Mouse (Mus musculus): ENCODE data around the gene Mex3a.

Gene Mex3a

DNA sequence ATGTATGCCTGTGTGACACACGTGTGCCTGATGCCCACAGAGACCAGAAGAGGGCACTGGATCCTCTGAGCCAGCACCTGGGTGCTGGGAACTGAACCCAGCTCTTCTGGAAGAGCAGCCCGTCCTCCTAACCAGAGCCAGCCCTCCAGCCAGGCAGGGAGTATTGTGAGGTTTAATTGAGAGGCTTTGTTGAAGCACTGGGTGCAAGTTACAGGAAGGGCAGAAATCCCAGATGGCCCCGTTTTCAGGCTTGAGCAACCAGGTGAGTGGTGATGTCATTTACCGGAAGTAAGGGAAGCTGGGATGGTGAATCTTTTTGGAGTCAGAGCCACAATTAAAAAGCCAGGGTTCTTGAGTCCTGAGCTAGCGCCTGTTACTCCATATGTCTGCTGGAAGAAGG, 7.2 kb upstream of the Mex3a start:
- in situ Hi-C loops (cut with MboI; ENCODE audit: unreplicated experiment in 2 of 2), result no loop called here

- in situ Hi-C loops (cut with MboI; ENCODE audit: unreplicated experiment in 2 of 2), result no loop called here
Observed at GRCm38 (mm10) chr3:88526157-88527131, 5.8 kb upstream of the Mex3a start.

- in situ Hi-C loops (cut with MboI; ENCODE audit: unreplicated experiment in 2 of 2), result no loop called here
Observed at GRCm38 (mm10) chr3:88527565-88527964, 4.6 kb upstream of the Mex3a start.

- in situ Hi-C loops (cut with MboI; ENCODE audit: unreplicated experiment in 2 of 2), result no loop called here
Observed at GRCm38 (mm10) chr3:88528646-88529045, 3.5 kb upstream of the Mex3a start.

DNA sequence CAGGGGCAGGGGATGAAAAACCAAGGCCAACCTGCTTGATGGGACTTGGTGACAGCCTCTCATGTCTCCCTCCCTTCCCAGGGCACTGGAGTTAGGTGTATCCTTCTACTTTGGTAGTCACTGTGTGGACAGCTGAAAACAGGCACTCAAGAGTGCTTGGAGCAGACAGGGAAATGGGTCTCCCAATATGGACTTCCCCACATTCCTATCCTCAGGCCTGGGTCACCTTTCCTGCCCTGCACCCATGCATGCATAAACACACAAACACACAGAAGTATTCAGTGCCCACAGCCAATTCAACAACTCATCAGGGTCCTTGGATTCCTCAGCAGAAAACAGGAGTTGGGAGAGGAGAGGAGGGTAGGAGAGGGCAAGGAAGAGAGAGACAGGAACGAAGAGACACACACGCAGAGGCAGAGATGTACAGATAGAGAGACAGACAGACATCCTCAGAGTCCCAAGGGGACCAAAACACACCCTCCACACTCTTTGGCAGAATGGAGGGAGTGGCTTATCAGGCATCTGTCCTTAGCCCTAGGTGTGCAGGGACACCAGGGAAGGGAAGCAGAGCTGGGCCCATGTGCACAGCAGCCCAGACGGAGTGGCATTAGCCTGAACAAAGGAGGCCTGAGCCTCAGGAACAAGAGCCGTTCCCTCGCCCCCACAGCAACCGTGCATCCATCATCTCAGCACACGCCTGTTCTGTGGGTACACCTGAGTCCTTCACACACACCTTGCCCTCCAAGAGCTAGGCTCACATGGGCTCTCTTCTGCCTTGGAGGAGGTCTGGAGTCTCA, 2.8 kb upstream of the Mex3a start:
- in situ Hi-C loops (cut with MboI; ENCODE audit: unreplicated experiment in 2 of 2), result no loop called here

DNA sequence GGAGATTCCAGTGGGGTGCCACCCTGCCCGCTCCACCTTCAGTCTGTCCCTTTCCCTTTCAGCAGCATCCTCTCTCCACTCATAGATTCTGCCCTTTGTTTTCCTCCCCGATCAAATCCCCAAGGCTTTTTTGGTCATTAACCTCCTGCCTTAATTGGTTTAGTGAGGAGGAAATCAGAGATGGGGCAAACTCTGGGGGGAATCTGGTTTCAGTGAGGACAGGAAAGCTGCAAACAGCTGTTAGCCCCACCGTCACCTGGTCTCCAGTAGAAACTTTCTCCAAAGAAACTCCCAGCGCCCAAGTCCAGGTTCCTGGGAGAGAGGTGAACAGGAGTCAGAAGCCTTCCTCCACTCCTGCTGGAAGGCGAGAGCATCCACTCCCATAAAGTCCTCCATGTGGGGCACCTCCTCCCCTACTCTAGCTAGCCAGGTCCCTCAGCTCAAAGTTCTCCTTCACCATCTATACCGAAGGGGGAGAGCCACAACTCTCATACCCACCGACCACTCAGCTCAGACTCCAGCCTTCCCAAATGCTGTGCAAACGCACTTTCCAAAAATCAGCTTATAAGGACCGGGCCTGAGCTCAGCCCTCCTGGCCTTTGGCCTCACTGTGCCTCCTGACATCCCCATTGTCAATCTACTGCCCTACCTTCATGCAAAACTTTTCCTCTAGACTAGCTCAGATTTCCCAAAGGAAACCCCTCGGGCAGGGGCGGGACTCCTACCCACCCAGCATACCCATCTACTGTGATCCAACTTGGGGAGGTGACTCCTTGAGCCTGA, 1.9 kb upstream of the Mex3a start:
- in situ Hi-C loops (cut with MboI; ENCODE audit: unreplicated experiment in 2 of 2), result no loop called here

- in situ Hi-C loops (cut with MboI; ENCODE audit: unreplicated experiment in 2 of 2), result no loop called here
Observed at GRCm38 (mm10) chr3:88531348-88532298, 572 bp upstream of the Mex3a start.

GRCm38 (mm10) chr3:88532689-88533511, 705 bp downstream of the Mex3a start:
- in situ Hi-C loops (cut with MboI; ENCODE audit: unreplicated experiment in 2 of 2), result no loop called here

GRCm38 (mm10) chr3:88533706-88534105, 1.5 kb downstream of the Mex3a start:
- in situ Hi-C loops (cut with MboI; ENCODE audit: unreplicated experiment in 2 of 2), result no loop called here

- in situ Hi-C loops (cut with MboI; ENCODE audit: unreplicated experiment in 2 of 2), result no loop called here
Observed at GRCm38 (mm10) chr3:88535005-88535404, 2.8 kb downstream of the Mex3a start.

DNA sequence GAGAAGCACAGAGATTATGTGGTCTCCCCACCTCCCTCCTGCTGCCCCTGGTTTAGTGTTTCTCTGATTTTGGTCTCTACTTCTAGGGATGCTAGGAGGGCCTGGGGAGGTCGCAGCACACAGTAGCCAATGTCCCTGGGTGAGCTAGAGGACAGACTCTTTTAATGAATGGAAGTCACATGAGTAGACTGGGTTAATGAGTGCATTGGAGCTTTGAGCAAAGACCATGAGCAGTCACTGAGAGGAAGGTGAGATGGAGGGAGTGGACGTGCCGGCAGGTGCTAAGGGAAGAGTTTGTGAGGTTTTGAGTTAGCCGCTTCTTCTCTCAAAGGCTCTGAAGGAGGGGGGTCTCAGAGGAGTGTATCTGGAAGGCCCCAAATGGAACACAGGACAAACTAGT, 3.3 kb downstream of the Mex3a start:
- in situ Hi-C loops (cut with MboI; ENCODE audit: unreplicated experiment in 2 of 2), result no loop called here

DNA sequence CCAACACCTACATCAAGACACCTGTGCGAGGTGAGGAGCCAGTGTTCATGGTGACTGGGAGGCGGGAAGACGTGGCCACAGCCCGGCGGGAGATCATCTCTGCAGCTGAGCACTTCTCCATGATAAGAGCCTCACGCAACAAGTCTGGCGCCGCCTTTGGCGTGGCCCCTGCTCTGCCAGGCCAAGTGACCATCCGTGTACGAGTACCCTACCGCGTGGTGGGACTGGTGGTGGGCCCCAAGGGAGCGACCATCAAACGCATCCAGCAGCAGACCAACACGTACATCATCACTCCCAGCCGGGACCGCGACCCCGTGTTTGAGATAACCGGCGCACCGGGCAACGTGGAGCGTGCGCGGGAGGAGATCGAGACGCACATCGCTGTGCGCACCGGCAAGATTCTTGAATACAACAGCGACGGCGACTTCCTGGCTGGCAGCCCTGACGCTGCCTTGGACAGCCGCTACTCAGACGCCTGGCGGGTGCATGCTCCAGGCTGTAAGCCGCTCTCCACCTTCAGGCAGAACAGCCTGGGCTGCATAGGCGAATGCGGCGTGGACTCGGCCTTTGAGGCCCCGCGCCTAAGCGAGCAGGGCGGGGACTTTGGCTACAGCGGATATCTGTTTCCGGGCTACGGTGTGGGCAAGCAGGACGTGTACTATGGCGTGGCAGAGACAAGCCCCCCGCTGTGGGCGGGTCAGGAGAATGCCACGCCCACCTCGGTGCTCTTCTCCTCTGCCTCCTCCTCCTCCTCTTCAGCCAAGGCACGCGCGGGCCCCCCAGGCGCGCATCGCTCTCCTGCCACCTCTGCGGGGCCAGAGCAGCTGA, 4.1 kb downstream of the Mex3a start:
- in situ Hi-C loops (cut with MboI; ENCODE audit: unreplicated experiment in 2 of 2), result no loop called here

DNA sequence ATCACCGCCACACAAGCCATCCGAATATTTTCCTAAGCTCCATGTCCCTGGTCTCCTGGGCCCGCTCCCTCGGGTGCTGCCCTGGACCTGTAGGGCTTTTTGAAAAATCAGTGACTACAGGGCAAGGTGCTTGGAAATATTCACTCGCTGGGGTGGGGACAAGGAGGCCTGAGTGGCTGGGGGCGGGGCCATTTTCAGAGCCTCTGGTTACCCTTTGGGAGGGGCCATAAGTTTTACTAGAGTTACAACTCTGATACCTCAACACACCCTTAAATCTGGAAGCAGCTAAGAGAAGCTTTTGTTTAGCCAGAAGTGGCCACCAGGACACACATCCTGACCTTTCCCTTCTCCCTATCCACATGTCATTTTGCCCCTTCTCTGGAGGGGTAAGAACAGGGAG, 5.0 kb downstream of the Mex3a start:
- in situ Hi-C loops (cut with MboI; ENCODE audit: unreplicated experiment in 2 of 2), result no loop called here

DNA sequence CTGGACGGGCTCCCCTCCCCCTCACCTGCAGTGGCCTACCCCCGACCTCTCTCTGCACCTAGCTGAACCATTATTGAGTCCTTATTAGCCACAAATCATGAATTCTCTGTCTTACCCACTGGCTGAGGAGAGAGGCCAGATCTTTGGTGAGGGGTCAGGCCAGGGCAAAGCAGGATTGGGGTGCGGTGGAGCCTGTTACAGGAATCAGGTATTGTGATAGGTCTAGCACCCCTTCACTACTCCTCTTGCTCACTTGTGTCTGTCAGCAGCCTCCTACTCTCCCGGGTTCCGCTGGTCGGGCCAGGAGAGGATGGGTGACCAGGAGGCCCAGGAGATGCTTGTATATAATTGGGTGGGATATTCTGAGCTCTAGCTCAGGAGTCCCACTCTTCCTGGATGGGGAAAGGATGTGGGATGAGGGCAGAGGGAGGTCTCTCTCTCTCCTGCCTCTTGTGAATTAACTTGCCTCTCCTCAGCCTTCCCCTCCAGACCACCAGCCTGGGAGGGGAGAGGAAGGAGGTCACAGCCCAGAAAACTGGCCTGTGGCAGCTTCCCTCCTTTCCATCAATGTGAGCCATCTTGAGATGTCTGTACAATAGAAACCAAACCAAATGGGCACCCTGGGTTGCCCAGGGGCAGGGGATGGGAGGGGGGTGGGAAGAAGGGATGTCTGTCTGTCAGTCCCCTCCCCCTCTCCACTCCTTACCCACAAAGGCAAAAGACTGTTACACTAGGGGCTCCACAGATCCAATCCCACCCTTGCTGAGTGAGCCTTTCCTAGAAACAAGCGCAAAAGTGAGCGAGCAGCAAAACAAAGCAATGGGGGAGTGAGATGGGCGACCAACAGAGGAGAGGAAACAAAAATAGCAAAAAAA, 6.3 kb downstream of the Mex3a start:
- in situ Hi-C loops (cut with MboI; ENCODE audit: unreplicated experiment in 2 of 2), result no loop called here

DNA sequence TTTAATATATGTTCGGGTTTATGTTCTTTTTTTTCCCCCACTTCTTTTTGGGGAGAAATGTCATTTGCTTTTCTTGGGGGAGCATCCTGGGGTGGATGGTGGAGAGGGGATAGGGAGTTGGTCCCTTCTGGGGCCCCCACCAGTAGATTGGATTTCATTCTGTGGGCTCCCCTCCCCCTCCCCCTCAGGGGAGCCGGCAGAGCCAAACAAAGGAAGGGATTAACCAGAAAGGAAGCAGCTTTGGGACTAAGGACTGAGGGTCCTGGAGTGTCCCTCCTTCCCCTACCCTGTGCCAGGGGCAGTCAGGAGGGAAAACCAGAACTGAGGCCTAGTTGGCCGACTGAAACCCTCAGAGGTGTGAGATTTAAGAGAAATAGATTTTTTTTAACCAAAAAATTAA, 7.2 kb downstream of the Mex3a start:
- in situ Hi-C loops (cut with MboI; ENCODE audit: unreplicated experiment in 2 of 2), result no loop called here

GRCm38 (mm10) chr3:88540085-88540484, 7.9 kb downstream of the Mex3a start:
- in situ Hi-C loops (cut with MboI; ENCODE audit: unreplicated experiment in 2 of 2), result no loop called here
